Mouse (Mus musculus): ENCODE results near the gene 1600014C10Rik. TPM values are rescaled to one million over a fixed set of nuclear protein-coding genes. Genes with fewer than 3 reads are reported as not detected.

Gene 1600014C10Rik
- polyA plus RNA-seq, 1 experiment: 7.0 TPM

DNA sequence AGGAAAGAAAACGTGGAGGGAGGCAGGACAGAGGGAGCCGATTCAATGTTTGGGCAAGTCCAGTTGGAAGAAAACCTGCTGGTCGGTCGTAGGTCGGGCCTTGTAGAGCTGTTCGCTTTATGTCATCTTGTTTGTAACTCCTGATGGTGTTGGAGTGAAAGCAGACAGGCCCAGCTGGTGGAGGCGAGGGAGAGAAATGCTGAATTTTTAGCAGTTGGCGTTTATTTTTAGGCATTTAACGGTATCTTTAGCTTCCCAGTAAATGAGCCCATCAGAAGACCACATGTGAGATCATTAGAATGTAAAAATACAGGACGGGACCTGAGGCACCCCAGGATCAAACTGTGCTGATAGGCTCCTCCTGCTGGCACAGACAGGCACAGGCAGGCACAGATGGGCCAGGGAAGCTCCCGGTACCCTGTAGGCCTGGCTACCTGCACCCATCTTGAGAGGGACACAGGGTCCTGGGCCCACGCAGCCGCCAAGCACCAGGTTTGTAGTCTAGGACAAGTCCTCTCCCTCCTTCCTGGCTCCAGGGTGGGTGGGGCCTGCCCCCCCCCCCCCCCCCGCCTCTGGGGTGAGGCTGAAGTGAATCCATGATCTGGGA lies 31.2 kb upstream of the 1600014C10Rik start:
- Histone ChIP-seq H3ac (ENCODE audit: control insufficient read depth, insufficient read length, low read depth) (no peak overlapping the region), H3K79me3 (ENCODE audit: low read depth) (no peaks in the 10 kb centered on the region), H3K36me3 (ENCODE audit: control insufficient read depth, insufficient read depth) (no peaks in the 10 kb centered on the region), H3K79me2 (ENCODE audit: control insufficient read depth, insufficient read depth) (no peaks in the 10 kb centered on the region), H3K27me3 (ENCODE audit: control insufficient read depth, insufficient read depth, insufficient read length) (peaks cover 3% of the 10 kb centered on the region), H3K4me3 (ENCODE audit: insufficient read depth, poor library complexity, severe bottlenecking) (no peak overlapping the region)
- no peak for TF ChIP-seq USF1 (IDR thresholded peaks at IDR 0.05; ENCODE audit: low read depth)
- TF ChIP-seq MYOD1 (IDR thresholded peaks at IDR 0.05; ENCODE audit: control insufficient read depth, insufficient read length, low read depth): no peak
- no peak for TF ChIP-seq FOSL1 (IDR thresholded peaks at IDR 0.05; ENCODE audit: insufficient read depth, low read length, poor library complexity, severe bottlenecking)
- no peak for TF ChIP-seq MAX (IDR thresholded peaks at IDR 0.05)
- no peak for TF ChIP-seq CTCF (IDR thresholded peaks at IDR 0.05; ENCODE audit: control insufficient read depth, insufficient read depth, insufficient read length)
- TF ChIP-seq MYOG (IDR thresholded peaks at IDR 0.05; ENCODE audit: control insufficient read depth, extremely low read depth, insufficient read length): no peak
- no peak for TF ChIP-seq CEBPB (IDR thresholded peaks at IDR 0.05; ENCODE audit: low read depth)

DNA sequence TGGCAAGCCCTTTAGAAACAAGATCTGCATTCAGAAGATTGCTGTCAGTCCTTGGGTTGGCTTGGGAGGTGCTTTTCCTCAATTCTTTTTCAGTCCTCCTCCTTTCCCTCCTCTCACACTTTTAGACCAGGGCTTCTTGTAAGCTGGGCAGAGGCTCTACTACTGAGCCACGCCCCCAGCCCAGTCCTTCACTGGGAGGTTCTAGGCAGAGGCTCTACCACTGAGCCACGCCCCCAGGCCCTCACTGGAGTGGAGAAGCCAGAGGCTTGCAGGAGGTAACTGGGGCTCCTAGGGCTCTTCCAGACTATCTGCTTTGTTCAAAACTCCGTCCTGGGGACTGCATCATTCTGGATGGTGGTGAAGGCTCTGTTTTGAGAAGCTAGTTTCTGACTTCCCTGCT lies 30.4 kb upstream of the 1600014C10Rik start:
- Histone ChIP-seq H3ac (ENCODE audit: control insufficient read depth, insufficient read length, low read depth) (no peak overlapping the region), H3K79me3 (ENCODE audit: low read depth) (no peaks in the 10 kb centered on the region), H3K4me3 (ENCODE audit: insufficient read depth, poor library complexity, severe bottlenecking) (no peak overlapping the region), H3K27me3 (ENCODE audit: control insufficient read depth, insufficient read depth, insufficient read length) (peaks cover 3% of the 10 kb centered on the region), H3K36me3 (ENCODE audit: control insufficient read depth, insufficient read depth) (no peaks in the 10 kb centered on the region), H3K79me2 (ENCODE audit: control insufficient read depth, insufficient read depth) (no peaks in the 10 kb centered on the region)
- no peak for TF ChIP-seq MYOG (IDR thresholded peaks at IDR 0.05; ENCODE audit: control insufficient read depth, extremely low read depth, insufficient read length)
- TF ChIP-seq MAX (IDR thresholded peaks at IDR 0.05): no peak
- TF ChIP-seq FOSL1 (IDR thresholded peaks at IDR 0.05; ENCODE audit: insufficient read depth, low read length, poor library complexity, severe bottlenecking): no peak
- no peak for TF ChIP-seq MYOD1 (IDR thresholded peaks at IDR 0.05; ENCODE audit: control insufficient read depth, insufficient read length, low read depth)
- no peak for TF ChIP-seq CEBPB (IDR thresholded peaks at IDR 0.05; ENCODE audit: low read depth)

DNA sequence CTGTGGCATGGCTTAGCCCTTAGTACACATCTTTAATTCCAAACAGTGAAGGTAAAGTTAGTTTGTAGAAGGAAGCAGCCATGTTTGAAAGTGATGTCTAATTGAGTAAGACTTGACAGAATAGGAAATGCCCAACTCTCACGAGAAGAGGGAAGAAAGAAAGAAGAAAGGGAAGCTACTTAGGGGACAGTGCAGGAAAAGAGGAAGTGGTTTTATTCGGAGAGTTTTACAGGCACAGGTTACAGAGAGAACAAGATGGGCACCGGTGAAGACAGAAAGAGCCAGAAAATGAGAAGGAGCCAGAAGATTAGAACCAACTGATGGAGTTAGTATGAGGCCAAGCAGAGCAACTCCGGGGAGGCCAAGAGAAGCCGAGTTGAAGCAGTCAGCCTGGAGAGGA lies 27.2 kb upstream of the 1600014C10Rik start:
- no peak overlapping the region for H3K4me3 ChIP-seq (ENCODE audit: insufficient read depth, poor library complexity, severe bottlenecking)
- TF ChIP-seq FOSL1 (IDR thresholded peaks at IDR 0.05; ENCODE audit: insufficient read depth, low read length, poor library complexity, severe bottlenecking): no peak
- no peak for TF ChIP-seq MYOD1 (IDR thresholded peaks at IDR 0.05; ENCODE audit: control insufficient read depth, insufficient read length, low read depth)
- no peak for TF ChIP-seq MAX (IDR thresholded peaks at IDR 0.05)
- no peak for TF ChIP-seq CTCF (IDR thresholded peaks at IDR 0.05; ENCODE audit: control insufficient read depth, insufficient read depth, insufficient read length)
- no peak for TF ChIP-seq MYOG (IDR thresholded peaks at IDR 0.05; ENCODE audit: control insufficient read depth, extremely low read depth, insufficient read length)
- no peak for TF ChIP-seq USF1 (IDR thresholded peaks at IDR 0.05; ENCODE audit: low read depth)
- TF ChIP-seq CEBPB (IDR thresholded peaks at IDR 0.05; ENCODE audit: low read depth): no peak
- no peaks in the 10 kb centered on the region for H3K79me2 ChIP-seq (ENCODE audit: control insufficient read depth, insufficient read depth)
- no peaks in the 10 kb centered on the region for H3K36me3 ChIP-seq (ENCODE audit: control insufficient read depth, insufficient read depth)
- H3ac ChIP-seq (ENCODE audit: control insufficient read depth, insufficient read length, low read depth): no peak overlapping the region
- H3K27me3 ChIP-seq (ENCODE audit: control insufficient read depth, insufficient read depth, insufficient read length): peaks cover 6% of the 10 kb centered on the region
- H3K79me3 ChIP-seq (ENCODE audit: low read depth): no peaks in the 10 kb centered on the region

DNA sequence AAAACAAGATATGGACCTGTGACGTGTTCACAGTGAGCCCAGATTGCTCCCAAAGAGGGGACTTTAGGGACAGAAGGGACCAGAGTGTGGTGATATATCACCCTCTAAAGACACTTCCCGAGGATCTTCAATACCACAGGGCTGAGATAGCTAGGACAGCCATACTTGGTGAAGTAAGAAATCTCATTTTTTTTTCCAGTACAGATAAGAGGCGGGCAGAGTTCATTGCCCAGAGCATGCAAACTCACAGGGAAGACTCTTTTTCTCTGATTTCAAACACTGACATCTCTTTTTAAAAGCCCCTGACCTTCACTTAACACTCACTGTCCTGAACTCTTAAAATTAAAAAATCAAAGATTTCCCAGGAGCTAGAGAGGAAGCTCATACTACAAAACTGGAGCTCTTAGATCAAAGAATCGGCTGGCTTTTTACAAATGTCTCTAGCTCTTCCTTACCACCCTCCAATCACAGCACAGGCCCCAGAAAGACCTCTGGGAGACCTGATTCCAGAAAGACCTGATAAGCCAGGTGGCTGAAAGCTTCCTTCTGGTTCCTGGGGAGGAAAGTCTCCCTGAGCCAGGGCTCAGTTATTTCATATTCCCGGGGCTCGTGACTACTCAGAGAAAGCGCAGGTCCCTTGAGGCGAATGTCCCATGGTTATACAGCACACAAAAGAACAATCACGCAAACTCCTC lies 24.1 kb upstream of the 1600014C10Rik start:
- Histone ChIP-seq H3ac (ENCODE audit: control insufficient read depth, insufficient read length, low read depth) (no peak overlapping the region), H3K79me3 (ENCODE audit: low read depth) (no peaks in the 10 kb centered on the region), H3K27me3 (ENCODE audit: control insufficient read depth, insufficient read depth, insufficient read length) (peaks cover 6% of the 10 kb centered on the region), H3K79me2 (ENCODE audit: control insufficient read depth, insufficient read depth) (no peaks in the 10 kb centered on the region), H3K36me3 (ENCODE audit: control insufficient read depth, insufficient read depth) (no peaks in the 10 kb centered on the region), H3K4me3 (ENCODE audit: insufficient read depth, poor library complexity, severe bottlenecking) (no peak overlapping the region)
- TF ChIP-seq MYOD1 (IDR thresholded peaks at IDR 0.05; ENCODE audit: control insufficient read depth, insufficient read length, low read depth) (no peak), MYOG (IDR thresholded peaks at IDR 0.05; ENCODE audit: control insufficient read depth, extremely low read depth, insufficient read length) (no peak)

DNA sequence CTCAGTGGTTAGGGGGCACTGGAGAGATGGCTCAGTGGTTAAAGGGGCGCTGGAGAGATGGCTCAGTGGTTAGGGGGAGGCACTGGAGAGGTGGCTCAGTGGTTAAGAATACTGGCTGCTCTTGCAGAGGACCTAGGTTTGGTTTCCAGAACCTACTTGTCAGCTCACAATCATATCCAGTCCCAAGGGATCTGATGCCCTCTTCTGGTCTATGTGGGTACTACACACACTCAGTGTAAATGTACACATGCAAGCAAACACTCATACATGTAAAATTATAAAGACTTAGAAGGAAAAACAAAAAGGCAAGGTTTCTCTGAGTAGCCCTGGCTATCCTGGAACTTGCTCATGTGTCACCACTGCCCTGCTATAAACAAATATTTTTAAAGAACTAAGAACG lies 21.6 kb upstream of the 1600014C10Rik start:
- no peaks in the 10 kb centered on the region for H3K79me2 ChIP-seq (ENCODE audit: control insufficient read depth, insufficient read depth)
- no peaks in the 10 kb centered on the region for H3K79me3 ChIP-seq (ENCODE audit: low read depth)
- H3K4me3 ChIP-seq (ENCODE audit: insufficient read depth, poor library complexity, severe bottlenecking): no peak overlapping the region
- H3K36me3 ChIP-seq (ENCODE audit: control insufficient read depth, insufficient read depth): no peaks in the 10 kb centered on the region
- H3K27me3 ChIP-seq (ENCODE audit: control insufficient read depth, insufficient read depth, insufficient read length): peaks cover 12% of the 10 kb centered on the region
- no peak overlapping the region for H3ac ChIP-seq (ENCODE audit: control insufficient read depth, insufficient read length, low read depth)
- TF ChIP-seq CTCF (IDR thresholded peaks at IDR 0.05; ENCODE audit: control insufficient read depth, insufficient read depth, insufficient read length): no peak

DNA sequence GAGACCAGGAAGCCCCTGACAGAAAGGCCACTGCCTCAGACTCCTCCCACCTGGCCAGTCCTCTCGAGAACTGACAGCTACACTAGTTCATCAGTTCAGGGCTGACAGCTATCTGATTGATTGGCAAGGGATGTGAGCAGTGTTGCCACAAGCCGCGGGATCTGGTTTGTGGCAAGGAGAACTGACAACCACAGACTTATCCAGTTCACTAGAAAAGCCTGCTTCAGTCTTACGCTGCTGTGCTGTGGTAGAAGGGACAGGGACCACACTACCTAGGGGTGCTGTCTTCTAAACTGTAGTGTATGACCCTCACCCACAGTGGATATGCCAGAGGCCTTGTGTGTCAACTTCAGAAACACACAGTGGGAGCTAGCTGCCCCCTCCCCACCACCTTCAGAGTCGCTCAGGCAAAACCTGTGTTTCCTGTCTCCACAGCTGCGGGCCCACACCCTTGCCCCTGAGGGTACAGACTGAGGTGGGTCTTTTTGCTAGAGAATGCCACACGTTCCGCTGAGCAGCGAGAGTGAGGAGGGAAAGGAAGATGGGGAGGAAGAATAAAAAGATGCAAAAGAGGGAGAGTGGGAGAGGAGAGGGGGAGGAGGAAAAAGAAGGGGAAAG lies 19.5 kb upstream of the 1600014C10Rik start:
- Histone ChIP-seq H3K4me3 (ENCODE audit: insufficient read depth, poor library complexity, severe bottlenecking) (no peak overlapping the region), H3K79me2 (ENCODE audit: control insufficient read depth, insufficient read depth) (no peaks in the 10 kb centered on the region), H3K36me3 (ENCODE audit: control insufficient read depth, insufficient read depth) (no peaks in the 10 kb centered on the region), H3K27me3 (ENCODE audit: control insufficient read depth, insufficient read depth, insufficient read length) (peaks cover 9% of the 10 kb centered on the region), H3ac (ENCODE audit: control insufficient read depth, insufficient read length, low read depth) (no peak overlapping the region), H3K79me3 (ENCODE audit: low read depth) (no peaks in the 10 kb centered on the region)
- no peak for TF ChIP-seq USF1 (IDR thresholded peaks at IDR 0.05; ENCODE audit: low read depth)
- no peak for TF ChIP-seq MYOG (IDR thresholded peaks at IDR 0.05; ENCODE audit: control insufficient read depth, extremely low read depth, insufficient read length)
- TF ChIP-seq MYOD1 (IDR thresholded peaks at IDR 0.05; ENCODE audit: control insufficient read depth, insufficient read length, low read depth): no peak
- TF ChIP-seq FOSL1 (IDR thresholded peaks at IDR 0.05; ENCODE audit: insufficient read depth, low read length, poor library complexity, severe bottlenecking): no peak
- TF ChIP-seq CTCF (IDR thresholded peaks at IDR 0.05; ENCODE audit: control insufficient read depth, insufficient read depth, insufficient read length): no peak
- no peak for TF ChIP-seq MAX (IDR thresholded peaks at IDR 0.05)
- no peak for TF ChIP-seq CEBPB (IDR thresholded peaks at IDR 0.05; ENCODE audit: low read depth)

Data from C2C12 (cell line).